Mouse (Mus musculus) retina, adult 2 months (tissue): ENCODE data around the gene Xylt1.

ENCODE experiments used
- DNase-seq: peaks from one replicate; pipeline ENCODE4 v3.0.0-alpha.2; 2012; ENCODE audit warnings: low read depth, low spot score

The Xylt1 gene

GRCm38 (mm10) chr7:117481404-117481803 is 100.6 kb downstream of the Xylt1 start:
- DNase-seq = no peak

- no peak for DNase-seq
Observed at GRCm38 (mm10) chr7:117482701-117483100, 101.9 kb downstream of the Xylt1 start.

DNA sequence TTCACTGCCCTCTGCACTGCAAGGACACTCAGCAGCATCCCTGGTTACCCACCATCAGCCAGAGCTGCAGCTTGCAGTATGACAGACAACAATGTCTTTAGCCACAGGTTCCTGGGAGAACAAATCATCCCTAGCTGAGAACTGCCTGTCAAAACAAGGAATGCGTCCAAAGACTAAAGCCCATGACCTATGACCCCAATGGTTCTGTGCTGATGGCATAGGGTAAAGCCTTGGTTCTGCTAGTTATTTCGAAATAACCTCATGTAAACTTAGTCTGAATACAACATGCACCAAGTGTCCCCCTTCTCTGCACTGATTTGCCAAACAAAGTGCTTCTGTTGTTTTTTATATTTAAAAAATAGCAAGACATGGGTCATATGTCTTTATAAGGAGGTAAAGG is 103.8 kb downstream of the Xylt1 start:
- DNase-seq = no peak

DNA sequence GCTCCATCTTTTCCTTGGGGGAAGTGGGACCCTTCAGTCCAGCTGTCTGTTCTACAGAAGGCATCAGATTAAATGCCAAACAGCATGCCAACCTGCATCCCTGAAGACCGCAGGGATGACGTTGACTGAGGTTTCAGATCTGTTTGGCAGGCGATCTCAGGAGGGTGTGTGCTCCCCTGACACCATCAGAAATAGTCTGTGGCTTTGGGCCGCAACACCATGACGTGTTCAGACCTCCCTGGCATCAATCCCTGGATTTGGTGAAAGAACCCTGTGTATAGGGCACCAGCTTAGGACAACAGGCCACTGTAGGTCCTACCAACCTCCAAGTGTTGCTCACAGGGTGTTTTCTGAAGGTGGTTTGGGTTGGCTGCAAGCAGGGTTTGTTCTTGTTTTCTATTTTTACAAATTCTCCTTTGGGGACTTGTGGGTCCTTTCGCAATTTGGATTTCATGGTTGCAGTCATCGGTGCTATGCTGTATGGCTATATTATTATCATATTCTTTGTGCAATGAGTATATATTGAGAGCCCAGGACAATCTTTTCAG is 104.3 kb downstream of the Xylt1 start:
- DNase-seq = no peak

DNA sequence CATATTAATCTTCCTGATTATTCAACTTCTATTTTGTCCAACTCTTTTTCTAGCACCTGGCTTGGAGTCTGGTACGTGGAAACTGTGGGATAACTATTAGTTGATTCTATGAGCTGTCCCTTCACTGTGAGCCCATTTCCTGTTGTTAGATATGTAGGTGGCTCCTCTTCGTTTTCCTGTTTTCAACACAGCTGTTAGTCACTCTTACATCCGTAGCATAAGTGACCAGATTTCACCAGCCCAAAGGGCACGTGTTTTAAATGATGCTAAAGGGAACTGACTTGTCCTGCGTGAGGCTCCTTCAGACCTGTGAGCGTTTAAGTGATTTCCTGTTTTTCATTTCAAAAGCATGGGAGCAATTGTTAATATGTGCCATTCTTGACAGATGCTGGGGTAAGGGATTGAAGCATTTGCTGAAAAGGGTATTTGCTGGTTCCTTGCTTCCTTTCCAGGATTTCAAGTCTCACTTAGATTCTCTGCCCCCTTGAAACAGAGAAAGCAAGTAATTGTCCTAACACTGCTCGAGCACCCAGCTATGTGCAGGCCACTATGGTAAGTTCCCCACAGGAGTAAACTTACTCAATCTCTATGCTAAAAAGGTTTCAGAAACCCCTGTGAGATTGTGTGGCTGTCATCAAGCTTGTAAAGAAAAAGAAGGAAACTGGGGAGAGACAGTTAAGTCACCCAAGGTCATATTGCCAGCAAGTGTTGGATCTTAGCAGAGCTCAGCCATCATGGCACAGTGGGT is 105.8 kb downstream of the Xylt1 start:
- DNase-seq = no peak

DNA sequence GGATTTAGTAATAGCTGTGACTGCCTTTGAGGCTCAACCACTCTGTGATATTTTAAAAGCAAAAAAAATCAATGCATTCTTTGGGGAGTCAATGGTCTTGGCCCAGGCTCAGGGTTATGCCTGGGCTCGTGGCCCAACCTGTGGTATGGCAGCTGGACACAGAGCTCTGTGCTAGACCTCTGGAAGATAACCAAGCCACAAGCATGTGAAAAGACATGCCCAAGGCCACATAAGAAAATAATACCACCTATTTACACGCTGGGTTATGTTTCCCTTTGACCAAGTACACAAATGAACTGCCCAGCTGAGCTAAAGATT is 106.4 kb downstream of the Xylt1 start:
- no peak for DNase-seq

GRCm38 (mm10) chr7:117489973-117490372 is 109.2 kb downstream of the Xylt1 start:
- no peak for DNase-seq

DNA sequence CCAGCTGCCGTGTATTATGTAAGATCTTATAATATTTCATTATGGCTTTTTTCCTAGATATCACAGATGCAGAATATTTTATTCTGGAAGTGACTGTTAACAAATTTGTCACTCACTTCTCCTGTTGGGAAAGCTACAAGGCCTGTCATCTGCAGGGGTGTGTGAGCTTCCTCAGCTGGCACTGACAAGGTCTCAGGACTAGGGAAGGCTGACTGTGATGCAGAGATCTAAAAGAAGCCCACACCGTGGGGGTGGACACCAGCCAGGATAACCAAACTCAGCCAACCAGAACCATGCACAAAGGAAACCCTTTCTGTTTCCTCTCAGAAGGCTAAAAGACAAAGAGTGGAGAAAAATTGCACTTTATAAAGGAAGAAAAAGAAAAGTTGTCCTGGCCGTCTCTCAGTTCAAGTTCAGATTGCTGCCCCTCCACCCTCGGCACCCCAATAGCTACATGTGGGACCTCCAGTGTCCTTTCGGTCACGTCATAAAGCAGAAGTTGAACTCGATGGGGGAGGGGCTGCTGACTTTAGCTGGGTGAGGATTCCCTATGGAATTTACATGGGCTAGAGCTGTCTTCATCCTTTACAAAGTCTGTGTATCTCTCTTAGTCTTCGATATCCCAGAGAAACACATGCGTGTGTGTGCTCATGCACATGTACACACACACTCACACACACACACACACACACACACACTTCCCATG is 109.9 kb downstream of the Xylt1 start:
- DNase-seq = no peak

DNA sequence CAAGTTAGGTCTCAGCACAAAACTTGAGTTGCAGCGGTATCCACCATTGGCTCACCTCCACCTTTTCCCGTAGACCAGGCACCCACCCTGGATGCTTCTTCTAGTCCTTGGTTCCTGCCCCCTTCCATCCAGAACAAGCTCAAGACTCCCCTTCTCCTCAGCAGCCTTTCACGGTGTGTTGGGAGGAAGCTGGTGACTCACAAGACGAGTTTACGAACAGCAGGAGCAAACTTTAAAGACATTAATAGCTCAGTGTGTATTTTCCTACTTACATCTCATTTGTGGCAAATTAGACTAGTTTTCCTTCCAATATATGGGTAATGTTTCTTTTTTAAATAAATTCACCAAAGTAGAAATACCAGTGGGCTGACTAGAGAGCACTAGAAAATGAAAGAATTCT is 110.7 kb downstream of the Xylt1 start:
- no peak for DNase-seq

DNA sequence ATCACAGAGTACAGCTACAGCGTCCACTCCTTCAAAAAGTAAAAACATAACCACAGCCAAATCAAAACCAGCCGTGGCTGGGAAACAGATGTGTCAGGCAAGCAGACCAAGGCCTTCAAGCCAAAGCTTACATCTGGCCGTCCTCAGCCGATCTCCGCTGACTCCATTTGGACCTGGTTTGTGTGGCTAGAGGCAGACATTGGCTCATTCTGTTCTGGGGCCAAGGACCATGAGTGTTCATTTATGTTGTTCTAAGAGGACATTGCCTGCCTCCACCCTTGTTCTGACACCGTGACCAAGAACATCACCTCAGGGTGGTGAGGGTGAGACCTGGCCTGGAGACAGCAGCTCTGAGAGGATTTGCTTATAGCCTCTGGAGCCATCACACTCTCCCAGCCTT is 113.4 kb downstream of the Xylt1 start:
- DNase-seq = no peak

DNA sequence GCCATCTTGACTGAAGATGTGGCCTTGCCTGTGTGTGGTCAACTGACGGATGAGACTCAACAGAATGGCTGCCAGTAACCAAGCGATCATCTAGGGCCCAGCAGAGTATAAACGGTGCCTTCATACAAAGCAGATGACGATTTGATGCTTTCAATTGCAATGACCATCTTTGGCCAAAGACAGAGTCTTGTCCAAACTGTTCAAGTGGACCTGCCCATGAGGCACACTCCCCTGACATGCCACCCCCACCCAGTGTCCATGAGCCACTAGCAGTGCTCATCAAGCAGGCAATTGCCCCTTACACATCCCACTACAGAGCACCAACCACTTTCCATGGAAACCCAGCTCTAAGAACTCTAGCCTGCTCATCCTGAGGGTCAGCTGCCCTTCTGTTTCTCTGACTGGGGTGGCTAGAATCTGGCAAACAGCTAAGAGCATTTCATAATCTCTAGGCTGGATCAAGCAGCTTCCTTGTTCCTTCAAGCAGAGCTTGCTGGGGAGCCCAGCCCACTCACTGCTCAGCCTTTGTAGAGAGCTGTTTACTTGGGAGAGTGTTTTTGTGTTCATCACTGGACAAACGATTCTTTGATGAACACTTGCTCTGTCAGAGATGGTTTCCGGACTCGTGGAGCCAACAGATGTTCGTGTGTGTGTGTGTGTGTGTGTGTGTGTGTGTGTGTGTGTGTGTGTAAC is 114.0 kb downstream of the Xylt1 start:
- DNase-seq = no peak

GRCm38 (mm10) chr7:117495751-117496150 is 115.0 kb downstream of the Xylt1 start:
- DNase-seq = no peak

DNA sequence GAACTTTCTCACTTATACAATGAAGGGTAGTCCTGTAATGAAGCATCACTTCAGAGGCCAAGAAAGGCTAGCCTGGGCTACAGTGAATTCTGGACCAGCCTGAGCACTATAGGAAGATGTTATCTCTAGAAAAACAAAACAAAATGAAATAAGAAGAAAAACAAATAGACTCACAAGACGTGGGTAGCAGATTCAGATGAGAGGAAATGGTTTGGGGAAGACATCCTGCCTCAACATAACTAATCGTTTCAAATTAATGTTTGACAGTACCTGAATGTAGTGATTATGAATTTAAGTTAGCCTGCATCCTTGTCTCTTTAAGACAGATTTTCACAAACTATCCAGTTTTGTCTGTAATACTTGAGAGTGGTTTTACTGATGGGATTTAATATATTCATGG is 117.4 kb downstream of the Xylt1 start:
- no peak for DNase-seq

DNA sequence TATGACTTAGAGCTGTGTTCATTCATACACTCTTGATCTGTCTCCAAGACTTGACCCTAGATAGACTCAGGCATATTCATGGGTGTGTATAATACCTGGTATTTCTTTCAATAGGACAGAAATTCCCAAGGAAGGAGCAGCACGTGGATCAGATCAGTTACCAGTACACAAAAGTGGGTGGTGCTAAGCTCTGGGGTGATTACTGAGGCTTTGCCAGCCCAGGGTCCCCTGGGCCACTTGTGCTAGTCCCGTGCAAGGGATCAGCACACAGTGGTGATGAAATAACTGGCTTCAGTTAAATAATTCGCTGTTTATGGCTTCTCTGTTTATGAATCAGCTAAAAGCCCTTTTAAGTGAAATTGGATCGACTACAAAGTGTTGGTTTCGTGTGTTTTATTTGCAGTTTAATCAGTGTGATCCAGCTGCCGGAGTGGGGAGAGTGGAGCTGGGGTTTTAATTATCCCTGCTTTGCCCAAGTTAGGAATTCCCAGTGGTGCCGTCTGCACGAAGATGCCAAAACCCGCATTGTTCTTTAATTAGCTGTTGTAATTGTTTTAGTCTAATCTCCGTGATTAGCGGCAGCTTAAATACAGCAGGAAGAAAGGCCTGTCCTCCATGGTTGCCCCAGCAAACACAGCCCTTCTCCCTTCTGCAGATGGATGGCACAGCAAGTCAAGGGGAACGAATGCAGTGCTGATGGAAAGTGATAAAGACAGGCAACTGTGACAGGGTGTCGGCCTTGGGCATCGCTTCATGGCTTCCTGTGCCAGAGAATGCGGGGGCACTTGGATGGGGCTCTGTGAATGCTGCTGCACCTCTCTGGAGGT is 120.8 kb downstream of the Xylt1 start:
- peak; percentile 36 for DNase-seq

GRCm38 (mm10) chr7:117502415-117502814 is 121.6 kb downstream of the Xylt1 start:
- no peak for DNase-seq

- no peak for DNase-seq
Observed at GRCm38 (mm10) chr7:117503714-117504113, 122.9 kb downstream of the Xylt1 start.

GRCm38 (mm10) chr7:117505791-117506190 is 125.0 kb downstream of the Xylt1 start:
- DNase-seq = no peak

- DNase-seq = no peak
Observed at GRCm38 (mm10) chr7:117507351-117507750, 126.6 kb downstream of the Xylt1 start.

DNA sequence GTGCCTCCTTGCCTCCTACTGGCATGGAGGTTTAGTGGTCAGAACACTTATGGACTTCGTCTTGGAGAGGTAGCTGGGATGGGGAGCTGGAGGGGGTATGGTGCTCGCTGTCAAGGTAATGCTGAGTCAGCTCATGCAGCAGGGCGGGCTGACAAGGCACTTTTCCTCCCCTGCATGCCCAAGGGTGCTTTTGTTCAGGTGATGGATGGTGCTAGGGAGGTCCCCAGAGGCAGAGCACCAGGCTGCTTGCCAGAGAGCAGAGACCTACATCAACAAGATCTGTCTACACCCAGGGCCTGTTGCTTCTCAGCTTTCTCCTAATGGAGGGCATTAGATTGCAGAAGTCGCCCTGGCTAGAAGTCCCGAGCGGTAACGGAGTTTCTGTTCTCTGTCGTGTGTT is 127.3 kb downstream of the Xylt1 start:
- no peak for DNase-seq

GRCm38 (mm10) chr7:117510113-117510512 is 129.3 kb downstream of the Xylt1 start:
- no peak for DNase-seq

- DNase-seq = no peak
Observed at GRCm38 (mm10) chr7:117512301-117512700, 131.5 kb downstream of the Xylt1 start.

DNA sequence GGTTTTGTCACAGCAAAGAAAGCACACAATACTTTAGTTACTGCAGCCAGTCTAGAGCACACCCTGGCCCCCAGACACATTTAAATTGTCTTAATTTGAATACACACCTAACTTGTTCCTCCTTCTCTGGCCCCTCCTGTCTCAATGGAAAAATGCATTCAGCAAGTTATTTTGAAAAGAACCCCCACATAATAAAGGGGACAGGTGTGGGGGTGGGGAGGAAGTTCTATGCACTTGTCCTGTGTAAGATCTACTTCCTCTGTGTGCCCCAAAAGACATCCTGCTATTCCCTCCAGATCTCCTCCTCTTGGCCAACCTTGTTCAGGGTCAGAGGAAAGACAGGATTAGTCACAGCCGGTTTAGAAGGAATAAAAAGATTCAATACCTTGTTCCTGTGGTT is 135.0 kb downstream of the Xylt1 start:
- DNase-seq = no peak
